Mouse (Mus musculus): ENCODE measurements around the gene Hdhd3. TPM values are rescaled to one million over a fixed set of nuclear protein-coding genes. Genes with fewer than 3 reads are reported as not detected.

Gene Hdhd3
- polyA plus RNA-seq, 1 experiment, result 23.7 TPM

DNA sequence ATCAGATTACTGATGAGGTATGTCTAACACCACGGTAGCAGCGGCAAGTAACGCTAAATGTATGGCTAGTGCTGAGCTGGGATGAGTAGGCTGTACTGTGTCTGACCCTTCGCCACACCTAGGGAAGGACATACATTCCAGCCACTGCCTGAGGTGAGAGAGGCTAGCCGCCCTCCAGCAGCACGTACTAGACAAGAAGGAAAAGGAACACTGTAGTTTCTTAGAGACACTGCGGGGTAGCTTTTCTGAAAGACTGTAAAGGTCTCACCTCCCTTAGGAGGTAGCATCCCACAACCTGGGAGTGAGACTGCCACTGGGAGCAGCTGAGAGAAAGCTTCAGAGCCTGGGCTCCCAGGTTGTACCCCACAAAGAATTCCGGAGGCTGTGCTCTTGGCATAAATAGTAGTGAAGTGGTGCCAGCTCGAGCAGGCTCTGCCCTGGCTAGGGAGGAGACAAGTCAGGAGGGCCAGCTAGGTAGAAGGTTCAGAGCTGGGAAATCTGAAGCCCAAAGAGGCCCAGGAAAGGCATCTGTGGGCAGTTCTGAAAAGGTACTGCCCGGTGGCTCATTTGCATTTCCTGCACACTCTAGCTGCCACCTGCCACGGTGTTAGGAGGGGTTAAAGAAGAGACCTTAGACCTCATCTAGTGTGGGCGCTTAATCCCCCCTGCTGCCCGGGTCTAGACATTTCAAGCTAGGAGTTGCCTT is 15.3 kb upstream of the Hdhd3 start:
- WGBS, result 18% methylated on average over 13 of the region's 13 CpGs
- Histone ChIP-seq H3K27me3 (replicated peaks; ENCODE audit: control insufficient read depth, insufficient read depth, low read length) (no peaks in the 10 kb centered on the region), H3K27ac (ENCODE audit: insufficient read depth, low read depth, low read length) (peak overlapping the region; percentile 75), H3K36me3 (ENCODE audit: control insufficient read depth, insufficient read depth, low read length) (no peaks in the 10 kb centered on the region), H3K4me3 (ENCODE audit: insufficient read depth, low read depth, low read length) (peak overlapping the region; percentile 88), H3K4me1 (ENCODE audit: control insufficient read depth, insufficient read depth, low read length) (peaks cover 35% of the 10 kb centered on the region)
- peak; percentile 84 for DNase-seq
- no peak for TF ChIP-seq CTCF (conservative IDR thresholded peaks at IDR 0.05; ENCODE audit: insufficient read depth, insufficient read length, low read depth, low read length)
- TF ChIP-seq POLR2A (IDR thresholded peaks at IDR 0.05; ENCODE audit: low read depth, low read length), result peak; percentile 2

- Histone ChIP-seq H3K27me3 (replicated peaks; ENCODE audit: control insufficient read depth, insufficient read depth, low read length) (no peaks in the 10 kb centered on the region), H3K4me3 (ENCODE audit: insufficient read depth, low read depth, low read length) (peak overlapping the region; percentile 88), H3K4me1 (ENCODE audit: control insufficient read depth, insufficient read depth, low read length) (peaks cover 35% of the 10 kb centered on the region), H3K36me3 (ENCODE audit: control insufficient read depth, insufficient read depth, low read length) (no peaks in the 10 kb centered on the region), H3K27ac (ENCODE audit: insufficient read depth, low read depth, low read length) (peak overlapping the region; percentile 75)
- WGBS, result 43% methylated on average over 10 of the region's 10 CpGs
- no peak for TF ChIP-seq CTCF (conservative IDR thresholded peaks at IDR 0.05; ENCODE audit: insufficient read depth, insufficient read length, low read depth, low read length)
- TF ChIP-seq POLR2A (IDR thresholded peaks at IDR 0.05; ENCODE audit: low read depth, low read length), result no peak
- no peak for DNase-seq
Observed at GRCm38 (mm10) chr4:62517538-62518415, 14.5 kb upstream of the Hdhd3 start.

DNA sequence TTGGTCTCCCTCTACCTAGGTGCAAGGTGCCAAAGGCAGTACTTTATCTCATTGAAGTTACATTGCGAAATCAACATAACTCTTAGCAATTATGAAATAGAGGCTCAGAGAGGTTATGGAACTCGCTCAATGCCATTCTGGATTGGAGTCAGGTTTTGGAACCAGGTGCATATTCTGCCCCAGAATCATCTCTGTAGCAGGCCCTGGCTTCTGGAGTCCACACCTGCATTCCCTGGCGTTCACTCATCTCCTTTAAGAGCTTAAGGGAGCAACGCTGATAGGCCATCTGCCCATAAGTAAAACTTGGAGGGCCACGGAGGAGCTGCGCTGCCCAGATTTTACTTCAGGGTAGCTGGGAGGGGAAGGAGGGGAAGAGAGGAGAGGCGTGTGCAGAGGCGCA is 13.8 kb upstream of the Hdhd3 start:
- Histone ChIP-seq H3K4me1 (ENCODE audit: control insufficient read depth, insufficient read depth, low read length) (peaks cover 35% of the 10 kb centered on the region), H3K27ac (ENCODE audit: insufficient read depth, low read depth, low read length) (peak overlapping the region; percentile 69; the same call in 1 of the 2 replicates), H3K4me3 (ENCODE audit: insufficient read depth, low read depth, low read length) (no peak overlapping the region), H3K27me3 (replicated peaks; ENCODE audit: control insufficient read depth, insufficient read depth, low read length) (no peaks in the 10 kb centered on the region), H3K36me3 (ENCODE audit: control insufficient read depth, insufficient read depth, low read length) (no peaks in the 10 kb centered on the region)
- 78% methylated on average over 8 of the region's 8 CpGs for WGBS
- TF ChIP-seq CTCF (conservative IDR thresholded peaks at IDR 0.05; ENCODE audit: insufficient read depth, insufficient read length, low read depth, low read length) (no peak), POLR2A (IDR thresholded peaks at IDR 0.05; ENCODE audit: low read depth, low read length) (no peak)
- DNase-seq, result no peak

- 42% methylated on average over 1 of the region's 1 CpGs for WGBS
- H3K4me3 ChIP-seq (ENCODE audit: insufficient read depth, low read depth, low read length), result no peak overlapping the region
- H3K36me3 ChIP-seq (ENCODE audit: control insufficient read depth, insufficient read depth, low read length), result no peaks in the 10 kb centered on the region
- TF ChIP-seq CTCF (conservative IDR thresholded peaks at IDR 0.05; ENCODE audit: insufficient read depth, insufficient read length, low read depth, low read length), result no peak
- TF ChIP-seq POLR2A (IDR thresholded peaks at IDR 0.05; ENCODE audit: low read depth, low read length), result no peak
- H3K4me1 ChIP-seq (ENCODE audit: control insufficient read depth, insufficient read depth, low read length), result peaks cover 35% of the 10 kb centered on the region
- peak overlapping the region; percentile 69 for H3K27ac ChIP-seq (ENCODE audit: insufficient read depth, low read depth, low read length)
- no peaks in the 10 kb centered on the region for H3K27me3 ChIP-seq (replicated peaks; ENCODE audit: control insufficient read depth, insufficient read depth, low read length)
- DNase-seq, result no peak
Observed at GRCm38 (mm10) chr4:62516579-62516978, 13.3 kb upstream of the Hdhd3 start.

DNA sequence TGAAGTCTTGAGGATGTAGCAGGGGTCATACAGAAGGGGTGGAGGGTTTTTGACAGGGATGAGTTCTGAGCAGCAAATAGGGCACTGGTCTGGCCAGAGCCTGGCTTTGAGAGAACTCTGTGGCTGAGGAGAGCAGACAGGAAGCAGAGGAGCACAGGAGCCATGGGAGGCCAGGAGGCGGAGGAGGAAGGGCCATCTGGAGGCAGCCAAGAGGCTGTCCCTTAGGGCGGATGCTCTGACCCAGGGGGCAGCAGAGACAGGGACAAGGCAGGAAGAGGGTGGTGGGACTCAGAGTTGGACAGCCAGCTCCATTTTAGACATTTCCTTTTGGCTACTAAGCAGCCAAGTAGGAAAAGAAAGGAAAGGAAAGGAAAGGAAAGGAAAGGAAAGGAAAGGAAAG is 12.8 kb upstream of the Hdhd3 start:
- DNase-seq, result peak; percentile 87
- H3K4me1 ChIP-seq (ENCODE audit: control insufficient read depth, insufficient read depth, low read length), result peaks cover 35% of the 10 kb centered on the region
- 35% methylated on average over 2 of the region's 2 CpGs for WGBS
- H3K27ac ChIP-seq (ENCODE audit: insufficient read depth, low read depth, low read length), result peak overlapping the region; percentile 69
- H3K27me3 ChIP-seq (replicated peaks; ENCODE audit: control insufficient read depth, insufficient read depth, low read length), result no peaks in the 10 kb centered on the region
- H3K4me3 ChIP-seq (ENCODE audit: insufficient read depth, low read depth, low read length), result no peak overlapping the region
- TF ChIP-seq CTCF (conservative IDR thresholded peaks at IDR 0.05; ENCODE audit: insufficient read depth, insufficient read length, low read depth, low read length) (no peak), POLR2A (IDR thresholded peaks at IDR 0.05; ENCODE audit: low read depth, low read length) (no peak)
- no peaks in the 10 kb centered on the region for H3K36me3 ChIP-seq (ENCODE audit: control insufficient read depth, insufficient read depth, low read length)

- H3K27ac ChIP-seq (ENCODE audit: insufficient read depth, low read depth, low read length), result peak overlapping the region; percentile 41
- DNase-seq, result no peak
- no peak overlapping the region for H3K4me3 ChIP-seq (ENCODE audit: insufficient read depth, low read depth, low read length)
- no peak for TF ChIP-seq POLR2A (IDR thresholded peaks at IDR 0.05; ENCODE audit: low read depth, low read length)
- no peak for TF ChIP-seq CTCF (conservative IDR thresholded peaks at IDR 0.05; ENCODE audit: insufficient read depth, insufficient read length, low read depth, low read length)
- WGBS, result 46% methylated on average over 3 of the region's 3 CpGs
- no peaks in the 10 kb centered on the region for H3K27me3 ChIP-seq (replicated peaks; ENCODE audit: control insufficient read depth, insufficient read depth, low read length)
- H3K36me3 ChIP-seq (ENCODE audit: control insufficient read depth, insufficient read depth, low read length), result peaks cover 2% of the 10 kb centered on the region; the same call in 1 of the 2 replicates
- H3K4me1 ChIP-seq (ENCODE audit: control insufficient read depth, insufficient read depth, low read length), result peaks cover 35% of the 10 kb centered on the region
Observed at GRCm38 (mm10) chr4:62515490-62515889, 12.2 kb upstream of the Hdhd3 start.

GRCm38 (mm10) chr4:62514995-62515394 is 11.7 kb upstream of the Hdhd3 start:
- H3K27ac ChIP-seq (ENCODE audit: insufficient read depth, low read depth, low read length), result peak overlapping the region; percentile 41
- peaks cover 35% of the 10 kb centered on the region for H3K4me1 ChIP-seq (ENCODE audit: control insufficient read depth, insufficient read depth, low read length)
- peaks cover 2% of the 10 kb centered on the region; the same call in 1 of the 2 replicates for H3K36me3 ChIP-seq (ENCODE audit: control insufficient read depth, insufficient read depth, low read length)
- H3K4me3 ChIP-seq (ENCODE audit: insufficient read depth, low read depth, low read length), result no peak overlapping the region
- TF ChIP-seq CTCF (conservative IDR thresholded peaks at IDR 0.05; ENCODE audit: insufficient read depth, insufficient read length, low read depth, low read length) (no peak), POLR2A (IDR thresholded peaks at IDR 0.05; ENCODE audit: low read depth, low read length) (no peak)
- no peaks in the 10 kb centered on the region for H3K27me3 ChIP-seq (replicated peaks; ENCODE audit: control insufficient read depth, insufficient read depth, low read length)
- no peak for DNase-seq
- WGBS, result 87% methylated on average over 7 of the region's 7 CpGs
